Mouse (Mus musculus) midbrain, embryonic 15.5 days (tissue): Measurements from ENCODE around the gene Inf2. TPM values are rescaled to one million over a fixed set of nuclear protein-coding genes. Genes with fewer than 3 reads are reported as not detected.

Source experiments
- ATAC-seq: fragments of 200-750 bp; cut with Nextera tagmentation; replicated peaks from 2 replicates; pipeline ENCODE4 v1.8.0; 2017; ENCODE audit warnings: moderate TSS enrichment
- H3K27ac ChIP-seq: fragments of 300-500 bp; sonication (generic); 2 replicates; pipeline ENCODE4 v1.5.1; 2015; ENCODE audit warnings: mild to moderate bottlenecking, inconsistent platforms
- H3K27me3 ChIP-seq: fragments of 300-500 bp; sonication (generic); replicated peaks from 2 replicates; pipeline ENCODE4 v1.6.1; 2015; ENCODE audit warnings: inconsistent platforms
- H3K36me3 ChIP-seq: fragments of 300-500 bp; sonication (generic); replicated peaks from 2 replicates; pipeline ENCODE4 v1.6.1; 2015; ENCODE audit warnings: inconsistent platforms
- H3K4me1 ChIP-seq: fragments of 300-500 bp; sonication (generic); 2 replicates; pipeline ENCODE4 v1.6.1; 2015; ENCODE audit warnings: inconsistent platforms
- H3K4me2 ChIP-seq: fragments of 300-500 bp; sonication (generic); 2 replicates; pipeline ENCODE4 v1.6.1; 2015; ENCODE audit warnings: inconsistent platforms, mild to moderate bottlenecking, moderate library complexity
- H3K4me3 ChIP-seq: fragments of 300-500 bp; sonication (generic); 2 replicates; pipeline ENCODE4 v1.5.1; 2015; ENCODE audit warnings: mild to moderate bottlenecking, inconsistent platforms
- H3K9ac ChIP-seq: fragments of 300-500 bp; sonication (generic); 2 replicates; pipeline ENCODE4 v1.6.1; 2015; ENCODE audit warnings: mild to moderate bottlenecking, inconsistent platforms
- H3K9me3 ChIP-seq: fragments of 300-500 bp; sonication (generic); 2 replicates; pipeline ENCODE4 v1.6.1; 2016; ENCODE audit warnings: inconsistent platforms
- WGBS: fragments of 180-500 bp; shearing (Covaris S2); methylation state at CpG from one replicate; pipeline ENCODE4 v1.1.7; 2015; ENCODE audit warnings: mixed read lengths; 5-methylcytosine and 5-hydroxymethylcytosine counted together
- polyA plus RNA-seq: library from polyadenylated mRNA; unstranded; fragments of >200 nt; fragmentation: Nextera tagmentation; extraction: Ambion mirVana; gene quantifications from 2 replicates; pipeline ENCODE4 v1.2.1, GENCODE M21; 2015

Gene Inf2
- polyA plus RNA-seq, 1 experiment from 2014 or later = 2.4 TPM

- H3K4me1 ChIP-seq = no peaks in the 10 kb centered on the region
- H3K9me3 ChIP-seq = no peaks in the 10 kb centered on the region
- H3K4me3 ChIP-seq = no peak overlapping the region
- 82% methylated on average over 8 of the region's 8 CpGs for WGBS
- H3K27me3 ChIP-seq = no peaks in the 10 kb centered on the region
- H3K27ac ChIP-seq = no peak overlapping the region
- H3K4me2 ChIP-seq = no peak overlapping the region
- H3K9ac ChIP-seq = no peak overlapping the region
- H3K36me3 ChIP-seq = no peaks in the 10 kb centered on the region
- no peak for ATAC-seq
Measured at GRCm38 (mm10) chr12:112575274-112575986, 13.2 kb upstream of the Inf2 start.

- no peaks in the 10 kb centered on the region for H3K9me3 ChIP-seq
- H3K4me3 ChIP-seq = no peak overlapping the region
- H3K27ac ChIP-seq = no peak overlapping the region
- H3K4me2 ChIP-seq = no peak overlapping the region
- 27% methylated on average over 6 of the region's 6 CpGs for WGBS
- no peaks in the 10 kb centered on the region for H3K36me3 ChIP-seq
- no peaks in the 10 kb centered on the region for H3K27me3 ChIP-seq
- H3K9ac ChIP-seq = no peak overlapping the region
- no peak for ATAC-seq
- no peaks in the 10 kb centered on the region for H3K4me1 ChIP-seq
Measured at GRCm38 (mm10) chr12:112576341-112576740, 12.2 kb upstream of the Inf2 start.

DNA sequence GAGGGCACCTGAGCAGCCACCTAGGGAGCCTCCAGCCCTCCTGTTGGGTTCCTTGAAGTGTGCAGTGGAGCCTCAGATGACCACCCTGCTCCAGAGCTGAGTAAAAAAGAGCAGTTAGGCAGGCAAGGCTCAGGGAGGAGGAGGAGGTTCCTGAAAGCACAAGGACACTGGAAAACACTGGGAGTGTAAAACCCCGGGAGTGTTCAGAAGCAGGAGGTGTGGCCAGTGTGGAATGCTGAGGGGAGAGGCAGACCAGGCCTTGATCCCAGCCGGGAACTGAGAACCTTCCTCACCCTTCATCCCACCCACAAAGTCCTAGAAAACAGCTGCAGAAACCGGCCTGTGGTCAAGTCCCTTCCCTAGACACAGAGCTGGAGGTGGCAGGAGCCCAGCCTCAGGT lies 11.8 kb upstream of the Inf2 start:
- no peaks in the 10 kb centered on the region for H3K4me1 ChIP-seq
- ATAC-seq = no peak
- 14% methylated on average over 3 of the region's 3 CpGs for WGBS
- no peak overlapping the region for H3K9ac ChIP-seq
- H3K36me3 ChIP-seq = no peaks in the 10 kb centered on the region
- H3K9me3 ChIP-seq = no peaks in the 10 kb centered on the region
- H3K27ac ChIP-seq = no peak overlapping the region
- H3K4me3 ChIP-seq = no peak overlapping the region
- H3K27me3 ChIP-seq = no peaks in the 10 kb centered on the region
- no peak overlapping the region for H3K4me2 ChIP-seq

DNA sequence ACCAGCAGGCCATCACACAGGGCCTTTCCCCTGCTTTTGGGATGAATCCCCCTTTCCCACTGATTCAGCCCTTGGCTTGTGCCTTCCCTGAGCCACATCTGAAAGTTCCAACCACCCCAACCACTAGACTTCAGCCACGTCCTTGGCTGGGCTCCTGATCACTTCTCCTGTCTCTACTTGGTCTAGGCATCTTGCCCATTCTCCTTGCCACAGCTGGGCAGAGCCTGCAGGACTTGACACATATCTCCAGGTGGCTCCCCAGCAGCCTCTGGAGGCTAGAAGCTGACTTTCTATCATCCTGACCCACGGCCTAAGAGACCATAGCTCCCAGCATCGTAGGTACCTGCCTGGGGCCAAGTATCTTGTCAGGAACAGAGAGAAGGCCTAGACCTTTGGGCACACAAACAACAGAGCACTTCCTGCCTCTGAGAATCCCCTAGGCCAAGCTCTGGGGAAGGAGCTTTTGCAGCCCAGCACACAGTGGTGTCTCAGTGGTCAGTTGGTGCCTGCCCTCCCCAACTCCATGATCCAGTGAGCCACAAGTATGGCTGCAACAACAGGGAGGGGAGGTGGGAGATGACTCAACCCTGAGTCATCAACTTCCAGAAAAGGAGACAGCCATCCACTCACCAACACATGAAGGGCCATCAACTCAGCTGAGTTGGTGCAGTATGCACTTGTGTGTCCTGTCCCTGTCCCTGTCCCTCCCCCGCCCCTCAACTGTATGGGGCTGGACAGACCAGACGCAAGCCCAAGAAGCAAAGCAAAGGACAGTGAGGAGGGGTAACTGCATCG lies 10.1 kb upstream of the Inf2 start:
- Histone ChIP-seq H3K4me2 (no peak overlapping the region), H3K4me3 (no peak overlapping the region), H3K4me1 (no peaks in the 10 kb centered on the region), H3K36me3 (no peaks in the 10 kb centered on the region), H3K9ac (no peak overlapping the region), H3K27ac (no peak overlapping the region), H3K9me3 (no peaks in the 10 kb centered on the region), H3K27me3 (no peaks in the 10 kb centered on the region)
- WGBS = 76% methylated on average over 6 of the region's 6 CpGs
- ATAC-seq = no peak

- Histone ChIP-seq H3K4me1 (no peaks in the 10 kb centered on the region), H3K27ac (no peak overlapping the region), H3K9ac (no peak overlapping the region), H3K27me3 (no peaks in the 10 kb centered on the region), H3K4me3 (no peak overlapping the region), H3K36me3 (no peaks in the 10 kb centered on the region), H3K4me2 (no peak overlapping the region), H3K9me3 (no peaks in the 10 kb centered on the region)
- 48% methylated on average over 5 of the region's 5 CpGs for WGBS
- ATAC-seq = no peak
Measured at GRCm38 (mm10) chr12:112579430-112579829, 9.2 kb upstream of the Inf2 start.

GRCm38 (mm10) chr12:112579926-112580325 lies 8.7 kb upstream of the Inf2 start:
- 88% methylated on average over 8 of the region's 8 CpGs for WGBS
- H3K9ac ChIP-seq = no peak overlapping the region
- no peaks in the 10 kb centered on the region for H3K27me3 ChIP-seq
- ATAC-seq = no peak
- H3K4me2 ChIP-seq = no peak overlapping the region
- H3K4me1 ChIP-seq = no peaks in the 10 kb centered on the region
- no peaks in the 10 kb centered on the region for H3K9me3 ChIP-seq
- H3K36me3 ChIP-seq = no peaks in the 10 kb centered on the region
- H3K4me3 ChIP-seq = no peak overlapping the region
- H3K27ac ChIP-seq = no peak overlapping the region

- H3K36me3 ChIP-seq = no peaks in the 10 kb centered on the region
- H3K27ac ChIP-seq = no peak overlapping the region
- H3K9ac ChIP-seq = no peak overlapping the region
- no peaks in the 10 kb centered on the region for H3K4me1 ChIP-seq
- no peak overlapping the region for H3K4me2 ChIP-seq
- WGBS = 87% methylated on average over 3 of the region's 3 CpGs
- no peak overlapping the region for H3K4me3 ChIP-seq
- H3K27me3 ChIP-seq = no peaks in the 10 kb centered on the region
- no peak for ATAC-seq
- H3K9me3 ChIP-seq = no peaks in the 10 kb centered on the region
Measured at GRCm38 (mm10) chr12:112581113-112581512, 7.5 kb upstream of the Inf2 start.

DNA sequence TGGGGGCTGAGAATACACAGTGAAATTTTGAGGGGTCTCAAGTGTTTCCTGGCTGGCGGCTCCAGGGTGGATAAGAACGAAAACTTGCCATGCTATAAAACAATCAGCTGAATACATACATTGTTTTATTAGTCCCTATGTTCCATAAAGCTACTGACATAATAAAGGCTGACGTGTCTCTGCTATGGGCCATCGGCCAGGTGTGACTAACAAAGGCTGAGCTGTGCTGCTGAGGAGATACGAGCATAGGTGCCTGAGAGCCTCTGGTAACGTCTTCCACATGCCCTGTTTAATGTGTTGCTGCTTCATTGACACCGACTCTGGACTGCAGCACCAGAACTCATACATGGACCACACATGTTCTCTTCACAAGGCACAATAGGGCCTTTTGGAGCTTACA lies 3.6 kb upstream of the Inf2 start:
- Histone ChIP-seq H3K4me2 (no peak overlapping the region), H3K27ac (no peak overlapping the region), H3K4me3 (no peak overlapping the region), H3K9me3 (no peaks in the 10 kb centered on the region), H3K27me3 (peaks cover 26% of the 10 kb centered on the region), H3K4me1 (peaks cover 12% of the 10 kb centered on the region; the same call in 1 of the 2 replicates), H3K9ac (no peak overlapping the region), H3K36me3 (no peaks in the 10 kb centered on the region)
- 73% methylated on average over 7 of the region's 7 CpGs for WGBS
- no peak for ATAC-seq

DNA sequence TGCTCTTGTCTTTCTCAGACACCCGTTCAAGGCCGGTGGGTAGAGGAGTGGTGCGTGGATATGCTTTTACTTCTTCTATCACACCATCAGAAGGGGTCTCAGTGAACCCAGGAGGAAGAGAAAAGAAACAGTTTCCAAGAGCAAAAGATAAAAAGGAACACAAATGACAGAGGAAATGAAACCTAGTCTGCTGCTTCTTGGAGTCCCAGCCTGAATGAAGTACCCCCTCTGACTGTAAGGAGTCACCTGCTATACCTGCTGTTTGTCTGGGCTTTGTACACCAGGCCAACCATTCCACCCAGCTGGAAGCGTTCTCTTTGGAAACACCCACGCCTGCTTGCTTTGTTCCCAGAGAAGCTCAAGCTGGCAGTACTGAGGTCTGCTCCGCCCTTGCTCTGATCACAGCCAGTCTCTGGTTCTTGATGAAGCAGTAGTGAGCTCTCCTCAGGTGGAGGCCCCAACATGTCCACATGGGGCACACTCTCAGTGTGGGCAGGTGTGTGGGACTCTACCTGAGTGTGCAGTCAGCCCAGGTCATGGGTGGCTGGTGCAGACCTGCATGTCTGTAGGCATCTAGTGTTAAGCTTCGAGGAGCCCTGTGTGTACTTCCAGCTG lies 2.6 kb upstream of the Inf2 start:
- H3K9ac ChIP-seq = no peak overlapping the region
- H3K36me3 ChIP-seq = no peaks in the 10 kb centered on the region
- ATAC-seq = no peak
- H3K4me3 ChIP-seq = no peak overlapping the region
- 72% methylated on average over 7 of the region's 7 CpGs for WGBS
- H3K9me3 ChIP-seq = no peaks in the 10 kb centered on the region
- H3K27ac ChIP-seq = no peak overlapping the region
- peaks cover 27% of the 10 kb centered on the region for H3K27me3 ChIP-seq
- no peak overlapping the region for H3K4me2 ChIP-seq
- peaks cover 12% of the 10 kb centered on the region; the same call in 1 of the 2 replicates for H3K4me1 ChIP-seq

GRCm38 (mm10) chr12:112587125-112588124 lies 1.2 kb upstream of the Inf2 start:
- ATAC-seq = no peak
- H3K9ac ChIP-seq = no peak overlapping the region
- H3K27ac ChIP-seq = no peak overlapping the region
- H3K4me3 ChIP-seq = no peak overlapping the region
- no peaks in the 10 kb centered on the region for H3K9me3 ChIP-seq
- WGBS = 83% methylated on average over 14 of the region's 14 CpGs
- no peaks in the 10 kb centered on the region for H3K36me3 ChIP-seq
- H3K4me2 ChIP-seq = no peak overlapping the region
- H3K4me1 ChIP-seq = peaks cover 12% of the 10 kb centered on the region; the same call in 1 of the 2 replicates
- H3K27me3 ChIP-seq = peaks cover 27% of the 10 kb centered on the region

DNA sequence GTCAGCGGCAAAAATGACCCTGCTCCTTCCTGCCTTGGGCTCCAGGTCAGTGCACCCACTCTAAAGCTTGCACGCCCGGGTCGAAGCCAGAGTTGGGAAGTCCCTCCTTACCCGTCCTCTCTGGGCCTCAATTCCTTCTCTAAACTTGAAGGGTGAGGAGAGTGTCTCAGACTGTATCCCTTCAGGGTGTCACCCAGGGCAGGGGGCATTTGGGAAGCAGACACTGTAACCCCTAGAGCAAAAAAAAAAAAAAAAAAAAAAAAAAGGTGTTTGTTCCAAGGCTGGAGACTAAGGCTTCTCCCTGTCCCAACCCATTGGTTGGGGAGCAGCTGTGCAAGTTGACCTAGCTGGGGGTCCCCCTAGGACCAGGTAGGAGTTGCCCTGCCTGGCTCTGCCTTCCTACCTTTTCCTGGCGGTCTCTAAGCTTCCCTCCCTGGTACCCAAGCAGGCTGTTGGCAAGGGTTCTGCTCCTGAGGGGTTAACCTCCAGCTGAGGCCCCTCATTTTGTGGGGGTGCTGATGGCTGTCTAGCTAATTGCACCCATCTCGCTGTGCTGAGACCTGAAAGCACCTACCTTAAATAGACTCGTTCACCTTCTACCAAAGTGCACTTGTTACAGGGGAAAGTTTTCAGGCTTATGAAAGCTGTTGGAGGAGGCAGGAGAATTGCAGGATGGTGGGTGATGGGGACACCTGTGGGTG lies 1.1 kb downstream of the Inf2 start:
- no peak for ATAC-seq
- WGBS = 63% methylated on average over 8 of the region's 8 CpGs
- Histone ChIP-seq H3K4me2 (peak overlapping the region; percentile 77), H3K27ac (no peak overlapping the region), H3K4me3 (peak overlapping the region; percentile 40; the same call in 1 of the 2 replicates), H3K9me3 (no peaks in the 10 kb centered on the region), H3K36me3 (no peaks in the 10 kb centered on the region), H3K4me1 (peaks cover 17% of the 10 kb centered on the region), H3K27me3 (peaks cover 27% of the 10 kb centered on the region), H3K9ac (no peak overlapping the region)
